Mouse (Mus musculus) liver, embryonic 15.5 days (tissue): ENCODE measurements around the gene Akap13. TPM values are rescaled to one million over a fixed set of nuclear protein-coding genes. Genes with fewer than 3 reads are reported as not detected.

Experiments used
- ATAC-seq: fragments of 200-750 bp; cut with Nextera tagmentation; 2 replicates; pipeline ENCODE4 v1.8.0; 2017; ENCODE audit warnings: moderate number of reproducible peaks, mild to moderate bottlenecking, moderate library complexity; ENCODE audit not compliant: insufficient read depth
- H3K27ac ChIP-seq: fragments of 300-500 bp; sonication (generic); replicated peaks from 2 replicates; pipeline ENCODE4 v1.5.1; 2015; ENCODE audit warnings: mild to moderate bottlenecking, inconsistent platforms
- H3K27me3 ChIP-seq: fragments of 300-500 bp; sonication (generic); 2 replicates; pipeline ENCODE4 v1.6.1; 2015; ENCODE audit warnings: mild to moderate bottlenecking, inconsistent platforms
- H3K36me3 ChIP-seq: fragments of 300-500 bp; sonication (generic); replicated peaks from 2 replicates; pipeline ENCODE4 v1.6.1; 2015; ENCODE audit warnings: moderate library complexity, mild to moderate bottlenecking, inconsistent platforms
- H3K4me1 ChIP-seq: fragments of 300-500 bp; sonication (generic); replicated peaks from 2 replicates; pipeline ENCODE4 v1.6.1; 2015; ENCODE audit warnings: inconsistent platforms
- H3K4me2 ChIP-seq: fragments of 300-500 bp; sonication (generic); 2 replicates; pipeline ENCODE4 v1.6.1; 2015; ENCODE audit warnings: moderate library complexity, mild to moderate bottlenecking, inconsistent platforms
- H3K4me3 ChIP-seq: fragments of 300-500 bp; sonication (generic); replicated peaks from 2 replicates; pipeline ENCODE4 v1.5.1; 2015; ENCODE audit warnings: mild to moderate bottlenecking, inconsistent platforms
- H3K9ac ChIP-seq: fragments of 300-500 bp; sonication (generic); 2 replicates; pipeline ENCODE4 v1.6.1; 2015; ENCODE audit warnings: moderate library complexity, mild to moderate bottlenecking, inconsistent platforms
- H3K9me3 ChIP-seq: fragments of 300-500 bp; sonication (generic); replicated peaks from 2 replicates; pipeline ENCODE4 v1.6.1; 2016; ENCODE audit warnings: inconsistent platforms
- WGBS: fragments of 180-500 bp; shearing (Covaris S2); methylation state at CpG from one replicate; pipeline ENCODE4 v1.1.7; 2015; ENCODE audit warnings: mixed read lengths; ENCODE audit not compliant: insufficient replicate concordance; 5-methylcytosine and 5-hydroxymethylcytosine counted together
- polyA plus RNA-seq: library from polyadenylated mRNA; unstranded; fragments of >200 nt; fragmentation: Nextera tagmentation; extraction: Ambion mirVana; gene quantifications from 2 replicates; pipeline ENCODE4 v1.2.1, GENCODE M21; 2015

The Akap13 gene
- polyA plus RNA-seq, 1 experiment from 2014 or later: 39.6 TPM

- 63% methylated on average over 6 of the region's 6 CpGs for WGBS
- no peak overlapping the region for H3K4me2 ChIP-seq
- ATAC-seq: no peak
- no peak overlapping the region for H3K9ac ChIP-seq
- 0 out of 2 replicates have a peak overlapping the region, but pooled peaks have one; percentile 8 for H3K27ac ChIP-seq
- H3K36me3 ChIP-seq: peaks cover 28% of the 10 kb centered on the region
- peaks cover 23% of the 10 kb centered on the region for H3K4me1 ChIP-seq
- H3K9me3 ChIP-seq: no peaks in the 10 kb centered on the region
- H3K4me3 ChIP-seq: no peak overlapping the region
- no peaks in the 10 kb centered on the region for H3K27me3 ChIP-seq
These were observed 145.2 kb downstream of the Akap13 start for GRCm38 (mm10) chr7:75600360-75601075.

- Histone ChIP-seq H3K27ac (no peak overlapping the region), H3K9ac (no peak overlapping the region), H3K9me3 (no peaks in the 10 kb centered on the region), H3K4me2 (no peak overlapping the region), H3K4me3 (no peak overlapping the region), H3K4me1 (peaks cover 37% of the 10 kb centered on the region), H3K27me3 (no peaks in the 10 kb centered on the region), H3K36me3 (peaks cover 62% of the 10 kb centered on the region)
- WGBS: 77% methylated on average over 3 of the region's 3 CpGs
- no peak for ATAC-seq
These were observed 151.9 kb downstream of the Akap13 start for GRCm38 (mm10) chr7:75607248-75607647.

- H3K9ac ChIP-seq: no peak overlapping the region
- ATAC-seq: no peak
These were observed 153.4 kb downstream of the Akap13 start for GRCm38 (mm10) chr7:75608716-75609115.

GRCm38 (mm10) chr7:75609456-75610262, 154.3 kb downstream of the Akap13 start:
- Histone ChIP-seq H3K4me1 (peaks cover 54% of the 10 kb centered on the region), H3K4me2 (peak overlapping the region; percentile 43), H3K4me3 (no peak overlapping the region), H3K9ac (peak overlapping the region; percentile 33; the same call in 1 of the 2 replicates), H3K36me3 (peaks cover 46% of the 10 kb centered on the region), H3K9me3 (no peaks in the 10 kb centered on the region), H3K27ac (peak overlapping the region; percentile 89), H3K27me3 (no peaks in the 10 kb centered on the region)
- ATAC-seq: no peak
- 64% methylated on average over 14 of the region's 14 CpGs for WGBS

More at GRCm38 (mm10) chr7:75608716-75609115, 153.4 kb downstream of the Akap13 start:
- H3K36me3 ChIP-seq: peaks cover 49% of the 10 kb centered on the region
- no peaks in the 10 kb centered on the region for H3K9me3 ChIP-seq
- H3K4me3 ChIP-seq: no peak overlapping the region
- no peak overlapping the region for H3K4me2 ChIP-seq
- peaks cover 46% of the 10 kb centered on the region for H3K4me1 ChIP-seq
- 64% methylated on average over 5 of the region's 5 CpGs for WGBS
- H3K27ac ChIP-seq: peak overlapping the region; percentile 89; the same call in 1 of the 2 replicates
- no peaks in the 10 kb centered on the region for H3K27me3 ChIP-seq

- no peaks in the 10 kb centered on the region for H3K9me3 ChIP-seq
- peak overlapping the region; percentile 33; the same call in 1 of the 2 replicates for H3K9ac ChIP-seq
- 37% methylated on average over 9 of the region's 9 CpGs for WGBS
- H3K4me3 ChIP-seq: peak overlapping the region; percentile 10; the same call in 1 of the 2 replicates
- H3K27me3 ChIP-seq: no peaks in the 10 kb centered on the region
- H3K4me1 ChIP-seq: peaks cover 60% of the 10 kb centered on the region
- peak; percentile 14; the same call in 1 of the 2 replicates for ATAC-seq
- H3K36me3 ChIP-seq: peaks cover 46% of the 10 kb centered on the region
- H3K4me2 ChIP-seq: peak overlapping the region; percentile 43
- H3K27ac ChIP-seq: peak overlapping the region; percentile 89
These were observed 155.1 kb downstream of the Akap13 start for GRCm38 (mm10) chr7:75610391-75610790.

- H3K36me3 ChIP-seq: peaks cover 55% of the 10 kb centered on the region
- H3K4me2 ChIP-seq: peak overlapping the region; percentile 62
- peak overlapping the region; percentile 66 for H3K4me3 ChIP-seq
- 0 out of 2 replicates have a peak overlapping the region, but pooled peaks have one; percentile 19 for H3K9ac ChIP-seq
- WGBS: 58% methylated on average over 15 of the region's 15 CpGs
- H3K4me1 ChIP-seq: peaks cover 69% of the 10 kb centered on the region
- H3K27ac ChIP-seq: peak overlapping the region; percentile 89
- no peaks in the 10 kb centered on the region for H3K27me3 ChIP-seq
- H3K9me3 ChIP-seq: no peaks in the 10 kb centered on the region
- peak; percentile 21 for ATAC-seq
These were observed 156.1 kb downstream of the Akap13 start for GRCm38 (mm10) chr7:75611261-75611950.

- ATAC-seq: peak; percentile 98
- Histone ChIP-seq H3K4me1 (peaks cover 76% of the 10 kb centered on the region), H3K9me3 (no peaks in the 10 kb centered on the region), H3K27ac (peak overlapping the region; percentile 89), H3K4me2 (peak overlapping the region; percentile 62), H3K4me3 (peak overlapping the region; percentile 66), H3K27me3 (no peaks in the 10 kb centered on the region), H3K9ac (peak overlapping the region; percentile 68), H3K36me3 (peaks cover 63% of the 10 kb centered on the region)
- WGBS: 4% methylated on average over 13 of the region's 13 CpGs
These were observed 156.8 kb downstream of the Akap13 start for GRCm38 (mm10) chr7:75612000-75612682.

GRCm38 (mm10) chr7:75612683-75613053, 157.3 kb downstream of the Akap13 start:
- peak; percentile 15; the same call in 1 of the 2 replicates for ATAC-seq
- H3K9ac ChIP-seq: peak overlapping the region; percentile 68
- peak overlapping the region; percentile 62 for H3K4me2 ChIP-seq

GRCm38 (mm10) chr7:75613240-75613639, 157.9 kb downstream of the Akap13 start:
- Histone ChIP-seq H3K4me1 (peaks cover 86% of the 10 kb centered on the region), H3K27ac (peak overlapping the region; percentile 89), H3K9ac (peak overlapping the region; percentile 68), H3K4me2 (peak overlapping the region; percentile 62), H3K4me3 (peak overlapping the region; percentile 66), H3K27me3 (no peaks in the 10 kb centered on the region), H3K9me3 (no peaks in the 10 kb centered on the region), H3K36me3 (peaks cover 71% of the 10 kb centered on the region)
- WGBS: 15% methylated on average over 5 of the region's 5 CpGs
- no peak for ATAC-seq

More at GRCm38 (mm10) chr7:75612683-75613053, 157.3 kb downstream of the Akap13 start:
- H3K4me3 ChIP-seq: peak overlapping the region; percentile 66
- peak overlapping the region; percentile 89 for H3K27ac ChIP-seq
- H3K9me3 ChIP-seq: no peaks in the 10 kb centered on the region
- H3K36me3 ChIP-seq: peaks cover 68% of the 10 kb centered on the region
- no peaks in the 10 kb centered on the region for H3K27me3 ChIP-seq
- H3K4me1 ChIP-seq: peaks cover 81% of the 10 kb centered on the region

- Histone ChIP-seq H3K4me1 (peaks cover 80% of the 10 kb centered on the region), H3K36me3 (peaks cover 68% of the 10 kb centered on the region), H3K27ac (peak overlapping the region; percentile 39), H3K4me3 (peak overlapping the region; percentile 66), H3K9ac (no peak overlapping the region), H3K4me2 (peak overlapping the region; percentile 59), H3K9me3 (no peaks in the 10 kb centered on the region), H3K27me3 (no peaks in the 10 kb centered on the region)
- 73% methylated on average over 8 of the region's 8 CpGs for WGBS
- no peak for ATAC-seq
These were observed 159.5 kb downstream of the Akap13 start for GRCm38 (mm10) chr7:75614826-75615225.
